Mouse (Mus musculus) intestine, embryonic 14.5 days (tissue): ENCODE results near the gene Nacc2. TPM values are rescaled to one million over a fixed set of nuclear protein-coding genes. Genes with fewer than 3 reads are reported as not detected.

ENCODE experiments used
- ATAC-seq: fragments of 200-750 bp; cut with Nextera tagmentation; replicated peaks from 2 replicates; pipeline ENCODE4 v1.8.0; 2017; ENCODE audit warnings: low read depth, moderate number of reproducible peaks, moderate TSS enrichment, moderate library complexity; ENCODE audit not compliant: low FRiP score, low TSS enrichment
- DNase-seq: peaks from one replicate; pipeline ENCODE4 v3.0.0-alpha.2; 2018; ENCODE audit warnings: low spot score
- H3K27ac ChIP-seq: fragments of 300-500 bp; sonication (generic); 2 replicates; pipeline ENCODE4 v1.5.1; 2014; ENCODE audit warnings: low read depth, mild to moderate bottlenecking, control low read depth
- H3K27me3 ChIP-seq: fragments of 300-500 bp; sonication (generic); replicated peaks from 2 replicates; pipeline ENCODE4 v1.6.1; 2014; ENCODE audit warnings: low read length, control low read depth; ENCODE audit not compliant: control insufficient read depth, insufficient read depth
- H3K36me3 ChIP-seq: fragments of 300-500 bp; sonication (generic); 2 replicates; pipeline ENCODE4 v1.6.1; 2014; ENCODE audit warnings: low read length, control low read depth; ENCODE audit not compliant: control insufficient read depth, insufficient read depth
- H3K4me1 ChIP-seq: fragments of 300-500 bp; sonication (generic); replicated peaks from 2 replicates; pipeline ENCODE4 v1.6.1; 2014; ENCODE audit warnings: low read length, control low read depth, mixed read lengths; ENCODE audit not compliant: control insufficient read depth, insufficient read depth
- H3K4me2 ChIP-seq: fragments of 300-500 bp; sonication (generic); 2 replicates; pipeline ENCODE4 v1.6.1; 2014; ENCODE audit warnings: low read length
- H3K4me3 ChIP-seq: fragments of 300-500 bp; sonication (generic); 2 replicates; pipeline ENCODE4 v1.5.1; 2014; ENCODE audit warnings: low read depth, low read length, control low read depth, mixed read lengths
- H3K9ac ChIP-seq: fragments of 300-500 bp; sonication (generic); 2 replicates; pipeline ENCODE4 v1.6.1; 2014; ENCODE audit warnings: mild to moderate bottlenecking, low read length
- H3K9me3 ChIP-seq: fragments of 300-500 bp; sonication (generic); 2 replicates; pipeline ENCODE4 v1.6.1; 2016; ENCODE audit warnings: low read length, control low read depth; ENCODE audit not compliant: control insufficient read depth
- WGBS: fragments of 180-500 bp; shearing (Covaris S2); extraction: QIAGEN DNeasy Blood & Tissue Kit; methylation state at CpG from one replicate; pipeline ENCODE4 v1.1.7; 2014; 5-methylcytosine and 5-hydroxymethylcytosine counted together
- polyA plus RNA-seq: library from polyadenylated mRNA; unstranded; fragments of >200 nt; fragmentation: Nextera tagmentation; extraction: Ambion mirVana; gene quantifications from 2 replicates; pipeline ENCODE4 v1.2.1, GENCODE M21; 2014

The Nacc2 gene
- 11.3 and 13.2 TPM in 2 replicates for polyA plus RNA-seq

GRCm38 (mm10) chr2:26123079-26123648 is at the start of gene Nacc2:
Nacc2 (minus strand) TSS chr2:26123220.
- WGBS: 27% methylated on average over 9 of the region's 9 CpGs
- Histone ChIP-seq H3K4me1 (peaks cover 16% of the 10 kb centered on the region), H3K27me3 (peaks cover 12% of the 10 kb centered on the region; the same call in 1 of the 2 replicates), H3K4me2 (peak within 1 kb of the TSS; percentile 99), H3K36me3 (no peaks in the 10 kb centered on the region), H3K9me3 (no peaks in the 10 kb centered on the region), H3K9ac (peak within 1 kb of the TSS; percentile 72), H3K27ac (no peak within 1 kb of the TSS), H3K4me3 (peak within 1 kb of the TSS; percentile 70)
- DNase-seq (no peak), ATAC-seq (no peak)

- Histone ChIP-seq H3K4me2 (no peak overlapping the region), H3K36me3 (no peaks in the 10 kb centered on the region), H3K4me3 (no peak overlapping the region), H3K27me3 (no peaks in the 10 kb centered on the region), H3K9me3 (no peaks in the 10 kb centered on the region), H3K4me1 (no peaks in the 10 kb centered on the region), H3K9ac (no peak overlapping the region), H3K27ac (no peak overlapping the region)
- 73% methylated on average over 2 of the region's 2 CpGs for WGBS
- DNase-seq (no peak), ATAC-seq (no peak)
Measured at GRCm38 (mm10) chr2:26172166-26172565, 49.1 kb upstream of the Nacc2 start.

GRCm38 (mm10) chr2:26170376-26170775 is 47.4 kb upstream of the Nacc2 start:
- Histone ChIP-seq H3K4me3 (no peak overlapping the region), H3K27ac (no peak overlapping the region), H3K9ac (no peak overlapping the region), H3K27me3 (no peaks in the 10 kb centered on the region), H3K4me1 (no peaks in the 10 kb centered on the region), H3K36me3 (no peaks in the 10 kb centered on the region), H3K4me2 (no peak overlapping the region), H3K9me3 (no peaks in the 10 kb centered on the region)
- DNase-seq (no peak), ATAC-seq (no peak)
- WGBS: 54% methylated on average over 2 of the region's 2 CpGs

- Histone ChIP-seq H3K27ac (no peak overlapping the region), H3K27me3 (no peaks in the 10 kb centered on the region), H3K4me3 (no peak overlapping the region), H3K4me2 (no peak overlapping the region), H3K9ac (no peak overlapping the region), H3K9me3 (no peaks in the 10 kb centered on the region), H3K36me3 (no peaks in the 10 kb centered on the region), H3K4me1 (no peaks in the 10 kb centered on the region)
- no peak for DNase-seq
- ATAC-seq: no peak
- WGBS: 20% methylated on average over 11 of the region's 11 CpGs
Measured at GRCm38 (mm10) chr2:26168843-26169579, 46.0 kb upstream of the Nacc2 start.

GRCm38 (mm10) chr2:26166890-26167289 is 43.9 kb upstream of the Nacc2 start:
- ATAC-seq: no peak
- no peaks in the 10 kb centered on the region for H3K4me1 ChIP-seq
- no peaks in the 10 kb centered on the region for H3K9me3 ChIP-seq
- DNase-seq: no peak
- H3K27me3 ChIP-seq: no peaks in the 10 kb centered on the region
- no peak overlapping the region for H3K27ac ChIP-seq
- no peak overlapping the region for H3K4me2 ChIP-seq
- 83% methylated on average over 3 of the region's 3 CpGs for WGBS
- no peak overlapping the region for H3K9ac ChIP-seq
- no peak overlapping the region for H3K4me3 ChIP-seq
- no peaks in the 10 kb centered on the region for H3K36me3 ChIP-seq

GRCm38 (mm10) chr2:26158064-26158463 is 35.0 kb upstream of the Nacc2 start:
- ATAC-seq (no peak), DNase-seq (no peak)
- H3K27me3 ChIP-seq: no peaks in the 10 kb centered on the region
- H3K9me3 ChIP-seq: no peaks in the 10 kb centered on the region
- H3K4me2 ChIP-seq: no peak overlapping the region
- H3K4me1 ChIP-seq: no peaks in the 10 kb centered on the region
- WGBS: 81% methylated on average over 9 of the region's 9 CpGs
- H3K36me3 ChIP-seq: no peaks in the 10 kb centered on the region
- no peak overlapping the region for H3K27ac ChIP-seq
- no peak overlapping the region for H3K9ac ChIP-seq
- no peak overlapping the region for H3K4me3 ChIP-seq

GRCm38 (mm10) chr2:26156191-26156977 is 33.4 kb upstream of the Nacc2 start:
- 72% methylated on average over 10 of the region's 10 CpGs for WGBS
- H3K27ac ChIP-seq: no peak overlapping the region
- ATAC-seq (no peak), DNase-seq (no peak)
- no peaks in the 10 kb centered on the region for H3K4me1 ChIP-seq
- H3K4me3 ChIP-seq: no peak overlapping the region
- H3K36me3 ChIP-seq: no peaks in the 10 kb centered on the region
- no peaks in the 10 kb centered on the region for H3K27me3 ChIP-seq
- H3K9me3 ChIP-seq: no peaks in the 10 kb centered on the region
- no peak overlapping the region for H3K4me2 ChIP-seq
- no peak overlapping the region for H3K9ac ChIP-seq

- WGBS: 54% methylated on average over 3 of the region's 3 CpGs
- H3K4me3 ChIP-seq: no peak overlapping the region
- H3K4me2 ChIP-seq: no peak overlapping the region
- H3K36me3 ChIP-seq: no peaks in the 10 kb centered on the region
- no peak overlapping the region for H3K9ac ChIP-seq
- ATAC-seq (no peak), DNase-seq (no peak)
- no peaks in the 10 kb centered on the region for H3K27me3 ChIP-seq
- no peaks in the 10 kb centered on the region for H3K9me3 ChIP-seq
- H3K4me1 ChIP-seq: no peaks in the 10 kb centered on the region
- no peak overlapping the region for H3K27ac ChIP-seq
Measured at GRCm38 (mm10) chr2:26155737-26156136, 32.7 kb upstream of the Nacc2 start.
